Mouse (Mus musculus) lung, embryonic 16.5 days (tissue): ENCODE measurements around the gene Krtap9-5. TPM values are rescaled to one million over a fixed set of nuclear protein-coding genes. Genes with fewer than 3 reads are reported as not detected.

Experiments used
- polyA plus RNA-seq: library from polyadenylated mRNA; unstranded; fragments of >200 nt; fragmentation: Nextera tagmentation; extraction: Ambion mirVana; gene quantifications from 2 replicates; pipeline ENCODE4 v1.2.1, GENCODE M21; 2015

Gene Krtap9-5
- polyA plus RNA-seq, 1 experiment from 2014 or later = not detected

Other genes starting within 250 kb of the Krtap9-5 start
- not detected in 2 replicates for gene Gm14180, start 214.2 kb upstream of the Krtap9-5 start, polyA plus RNA-seq
- not detected in 2 replicates for gene Gm11595, start 175.6 kb upstream of the Krtap9-5 start, polyA plus RNA-seq
- not detected in 2 replicates for gene Krtap4-8, start 167.8 kb upstream of the Krtap9-5 start, polyA plus RNA-seq
- not detected in 2 replicates for gene Krtap4-9, start 163.3 kb upstream of the Krtap9-5 start, polyA plus RNA-seq
- not detected in 2 replicates for gene Gm11596, start 155.0 kb upstream of the Krtap9-5 start, polyA plus RNA-seq
- not detected in 2 replicates for gene Gm11569, start 149.5 kb upstream of the Krtap9-5 start, polyA plus RNA-seq
- not detected in 2 replicates for gene Gm11554, start 144.0 kb upstream of the Krtap9-5 start, polyA plus RNA-seq
- not detected in 2 replicates for gene Krtap4-13, start 138.6 kb upstream of the Krtap9-5 start, polyA plus RNA-seq
- gene Gm11564, start 132.8 kb upstream of the Krtap9-5 start, polyA plus RNA-seq = not detected in 2 replicates
- not detected in 2 replicates for gene 2300003K06Rik, start 110.4 kb upstream of the Krtap9-5 start, polyA plus RNA-seq
- gene Krtap4-16, start 96.9 kb upstream of the Krtap9-5 start, polyA plus RNA-seq = not detected in 2 replicates
- not detected in 2 replicates for gene Gm11568, start 90.6 kb upstream of the Krtap9-5 start, polyA plus RNA-seq
- not detected in 2 replicates for gene Gm11559, start 84.0 kb upstream of the Krtap9-5 start, polyA plus RNA-seq
- gene Krtap9-1, start 75.1 kb upstream of the Krtap9-5 start, polyA plus RNA-seq = not detected in 2 replicates
- gene Gm11567, start 69.3 kb upstream of the Krtap9-5 start, polyA plus RNA-seq = not detected in 2 replicates
- gene Krtap31-1, start 40.6 kb upstream of the Krtap9-5 start, polyA plus RNA-seq = not detected in 2 replicates
- not detected in 2 replicates for gene Gm11565, start 33.7 kb upstream of the Krtap9-5 start, polyA plus RNA-seq
- not detected in 2 replicates for gene Krtap31-2, start 12.2 kb upstream of the Krtap9-5 start, polyA plus RNA-seq
- gene Krtap29-1, start 30.6 kb downstream of the Krtap9-5 start, polyA plus RNA-seq = not detected in 2 replicates
- gene Krtap16-1, start 38.1 kb downstream of the Krtap9-5 start, polyA plus RNA-seq = not detected in 2 replicates
- gene Krtap17-1, start 45.5 kb downstream of the Krtap9-5 start, polyA plus RNA-seq = 0.83 and 1.2 TPM in 2 replicates
- not detected in 2 replicates for gene Krt33a, start 67.7 kb downstream of the Krtap9-5 start, polyA plus RNA-seq
- not detected in 2 replicates for gene Krt33b, start 81.4 kb downstream of the Krtap9-5 start, polyA plus RNA-seq
- 0.21 and 0.44 TPM in 2 replicates for gene Krt34, start 93.1 kb downstream of the Krtap9-5 start, polyA plus RNA-seq
- gene Krt31, start 102.1 kb downstream of the Krtap9-5 start, polyA plus RNA-seq = 0.10 and 0.21 TPM in 2 replicates
- gene Krt32, start 139.8 kb downstream of the Krtap9-5 start, polyA plus RNA-seq = not detected in 2 replicates
- not detected in 2 replicates for gene Krt35, start 147.8 kb downstream of the Krtap9-5 start, polyA plus RNA-seq
- 0.20 TPM in 1 of 2 replicates, not detected in the other for gene Krt36, start 157.2 kb downstream of the Krtap9-5 start, polyA plus RNA-seq
- 4.5 and 8.2 TPM in 2 replicates for gene Krt13, start 173.1 kb downstream of the Krtap9-5 start, polyA plus RNA-seq
- 59.9 and 78.6 TPM in 2 replicates for gene Krt15, start 187.5 kb downstream of the Krtap9-5 start, polyA plus RNA-seq
- gene Krt19, start 200.2 kb downstream of the Krtap9-5 start, polyA plus RNA-seq = 349 and 432 TPM in 2 replicates
- not detected in 2 replicates for gene Krt9, start 244.8 kb downstream of the Krtap9-5 start, polyA plus RNA-seq